Mouse (Mus musculus): ENCODE measurements around the gene Gpx4. TPM values are rescaled to one million over a fixed set of nuclear protein-coding genes. Genes with fewer than 3 reads are reported as not detected.

Gene Gpx4
- polyA plus RNA-seq (2016; fragmentation: Nextera tagmentation; extraction: Ambion mirVana), result 670 and 692 TPM in 2 replicates

DNA sequence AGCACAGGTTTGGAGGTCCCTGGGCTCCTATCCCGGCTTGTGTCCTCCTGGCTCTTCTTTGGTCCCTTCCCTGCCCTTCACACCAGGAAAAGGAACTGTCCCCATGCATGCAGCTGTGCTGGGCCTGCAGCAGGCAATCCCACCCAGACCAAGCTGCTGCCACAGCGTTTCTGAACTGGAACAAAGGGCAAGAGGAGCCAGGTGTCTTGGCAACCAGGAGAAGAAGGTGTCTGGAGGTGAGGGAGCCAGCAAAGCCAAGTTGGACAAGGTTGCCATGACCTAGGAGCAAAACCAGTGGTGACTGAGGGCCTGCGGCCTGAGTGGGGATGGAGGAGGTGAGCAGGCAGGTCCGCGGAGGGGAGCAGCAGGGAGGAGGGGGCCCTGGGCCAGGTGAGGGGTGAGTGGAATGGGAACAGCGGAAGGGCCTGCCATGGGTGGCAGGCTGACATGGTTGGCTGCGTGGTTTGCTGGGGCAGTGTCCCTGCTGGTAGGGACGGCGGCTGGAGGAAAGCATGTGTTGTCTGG lies at the start of gene Gpx4:
TSS of gene Gpx4 (plus strand) at position 126 of the 525 bp plus-strand sequence.
- Histone ChIP-seq H3K36me3 (replicated peaks) (no peaks in the 10 kb centered on the region), H3K9me3 (no peaks in the 10 kb centered on the region), H3K4me1 (peaks cover 65% of the 10 kb centered on the region), H3K27me3 (ENCODE audit: poor library complexity, severe bottlenecking) (peaks cover 12% of the 10 kb centered on the region; the same call in 1 of the 2 replicates), H3K4me3 (0 out of 2 replicates have a peak within 1 kb of the TSS, but pooled peaks have one; percentile 20), H3K27ac (peak within 1 kb of the TSS; percentile 84)
- no peak for DNase-seq (ENCODE audit: extremely low spot score, low spot score)
- 37% methylated on average over 9 of the region's 9 CpGs for WGBS

DNA sequence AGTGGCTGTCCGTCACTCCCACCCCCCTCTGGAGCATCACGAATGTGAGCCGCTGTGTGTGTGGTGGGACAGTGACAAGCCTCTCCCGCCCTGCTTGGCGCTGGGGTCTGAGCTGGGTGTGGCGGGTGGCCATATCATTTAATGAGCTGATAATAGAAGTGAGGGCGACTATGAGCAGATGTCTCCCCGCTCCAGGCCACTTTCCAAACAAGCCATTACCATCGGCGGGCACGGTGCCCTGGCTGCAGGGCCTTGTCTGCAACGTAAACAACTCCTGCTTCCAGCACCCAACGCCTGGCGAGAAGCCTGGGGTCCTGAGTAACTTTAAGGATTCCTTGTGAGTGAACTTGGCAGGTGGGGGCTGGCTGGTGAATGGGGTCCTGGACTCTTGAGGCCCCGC lies 49.1 kb upstream of the Gpx4 start:
- WGBS, result 6% methylated on average over 15 of the region's 15 CpGs
- Histone ChIP-seq H3K36me3 (replicated peaks) (peaks cover 22% of the 10 kb centered on the region), H3K27ac (peak overlapping the region; percentile 79), H3K4me1 (peaks cover 38% of the 10 kb centered on the region), H3K27me3 (ENCODE audit: poor library complexity, severe bottlenecking) (peaks cover 54% of the 10 kb centered on the region), H3K4me3 (peak overlapping the region; percentile 65), H3K9me3 (no peaks in the 10 kb centered on the region)
- DNase-seq (ENCODE audit: extremely low spot score, low spot score), result no peak

DNA sequence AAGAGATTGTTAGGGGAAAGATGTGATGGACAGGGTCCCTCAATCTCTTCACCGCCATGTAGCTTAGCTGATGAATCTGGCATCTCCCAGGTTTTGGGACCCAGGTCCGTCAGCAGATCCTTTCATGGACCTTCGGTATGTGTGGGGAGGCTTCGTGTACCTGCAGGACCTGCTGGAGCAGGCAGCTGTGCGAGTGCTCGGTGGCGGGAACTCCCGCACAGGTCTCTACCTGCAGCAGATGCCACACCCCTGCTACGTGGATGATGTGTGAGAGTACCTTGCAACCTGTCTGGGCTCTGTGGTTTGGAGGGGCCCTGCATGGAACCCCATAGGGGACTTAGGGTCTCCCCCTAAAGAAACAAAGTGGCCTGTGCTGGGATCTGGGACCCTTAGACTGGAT lies 45.0 kb upstream of the Gpx4 start:
- Histone ChIP-seq H3K9me3 (no peaks in the 10 kb centered on the region), H3K36me3 (replicated peaks) (no peaks in the 10 kb centered on the region), H3K4me3 (no peak overlapping the region), H3K27me3 (ENCODE audit: poor library complexity, severe bottlenecking) (peaks cover 82% of the 10 kb centered on the region), H3K27ac (no peak overlapping the region), H3K4me1 (peaks cover 38% of the 10 kb centered on the region)
- no peak for DNase-seq (ENCODE audit: extremely low spot score, low spot score)
- 77% methylated on average over 9 of the region's 9 CpGs for WGBS

DNA sequence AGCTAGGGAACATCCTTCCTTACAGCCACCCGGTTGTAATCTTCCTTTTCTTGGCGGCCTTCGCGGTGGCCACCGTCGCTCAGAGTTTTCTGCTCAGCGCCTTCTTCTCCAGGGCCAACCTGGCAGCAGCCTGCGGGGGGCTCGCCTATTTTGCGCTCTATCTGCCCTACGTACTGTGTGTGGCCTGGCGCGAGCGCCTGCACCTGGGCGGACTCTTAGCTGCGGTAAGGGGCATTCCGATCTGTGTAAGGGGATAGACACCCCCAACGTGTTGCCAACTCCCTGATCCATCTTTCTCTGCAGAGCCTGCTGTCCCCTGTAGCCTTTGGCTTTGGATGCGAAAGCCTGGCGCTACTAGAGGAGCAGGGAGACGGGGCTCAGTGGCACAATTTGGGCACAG lies 44.1 kb upstream of the Gpx4 start:
- Histone ChIP-seq H3K9me3 (no peaks in the 10 kb centered on the region), H3K27me3 (ENCODE audit: poor library complexity, severe bottlenecking) (peaks cover 78% of the 10 kb centered on the region), H3K36me3 (replicated peaks) (no peaks in the 10 kb centered on the region), H3K4me1 (peaks cover 33% of the 10 kb centered on the region), H3K27ac (no peak overlapping the region), H3K4me3 (peak overlapping the region; percentile 5; the same call in 1 of the 2 replicates)
- whole genome bisulfite sequencing, result 21% methylated on average over 21 of the region's 21 CpGs
- DNase-seq (ENCODE audit: extremely low spot score, low spot score), result no peak

DNA sequence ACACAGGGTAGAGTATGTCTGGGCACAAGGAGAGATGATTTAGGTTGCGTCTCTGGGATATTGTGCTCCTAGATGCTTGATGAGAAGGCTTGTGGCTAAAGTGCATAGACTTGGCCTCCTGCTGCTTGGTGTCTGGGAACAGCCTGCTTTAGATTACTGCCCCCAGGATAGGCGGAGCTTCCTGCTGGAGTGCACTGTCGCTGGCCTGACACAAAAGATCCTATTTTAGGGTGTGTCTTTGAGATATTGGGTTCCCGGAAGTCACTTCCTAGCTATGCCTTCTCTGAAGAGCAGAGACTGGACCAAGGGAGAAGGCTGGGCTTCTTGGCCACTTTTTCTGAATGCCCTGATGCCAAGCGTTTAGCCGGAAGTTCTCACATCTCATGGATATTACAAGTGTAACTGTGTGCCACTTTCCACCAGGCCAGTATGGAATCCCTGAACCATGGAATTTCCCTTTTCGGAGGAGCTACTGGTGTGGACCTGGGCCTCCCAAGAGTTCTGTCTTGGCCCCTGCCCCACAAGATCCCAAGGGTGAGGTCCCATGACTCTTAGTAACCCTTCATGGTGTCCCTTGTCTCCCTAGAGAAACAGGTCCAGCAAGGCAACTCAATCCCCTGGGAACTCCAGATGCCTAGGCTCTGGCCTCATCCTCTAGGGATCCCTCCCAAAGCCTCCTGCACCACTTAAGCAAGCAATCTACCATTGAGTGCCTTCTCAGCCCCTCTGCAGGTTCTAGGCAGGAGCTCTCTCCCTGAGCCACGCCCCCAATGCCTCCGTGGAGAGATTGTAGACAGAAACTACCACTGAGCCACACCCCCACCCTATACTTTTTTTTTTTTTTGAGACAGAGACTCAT lies 43.4 kb upstream of the Gpx4 start:
- DNase-seq (ENCODE audit: extremely low spot score, low spot score), result no peak
- Histone ChIP-seq H3K4me1 (peaks cover 26% of the 10 kb centered on the region), H3K9me3 (no peaks in the 10 kb centered on the region), H3K27ac (no peak overlapping the region), H3K27me3 (ENCODE audit: poor library complexity, severe bottlenecking) (peaks cover 70% of the 10 kb centered on the region), H3K4me3 (0 out of 2 replicates have a peak overlapping the region, but pooled peaks have one; percentile 5), H3K36me3 (replicated peaks) (no peaks in the 10 kb centered on the region)
- WGBS, result 63% methylated on average over 9 of the region's 9 CpGs

DNA sequence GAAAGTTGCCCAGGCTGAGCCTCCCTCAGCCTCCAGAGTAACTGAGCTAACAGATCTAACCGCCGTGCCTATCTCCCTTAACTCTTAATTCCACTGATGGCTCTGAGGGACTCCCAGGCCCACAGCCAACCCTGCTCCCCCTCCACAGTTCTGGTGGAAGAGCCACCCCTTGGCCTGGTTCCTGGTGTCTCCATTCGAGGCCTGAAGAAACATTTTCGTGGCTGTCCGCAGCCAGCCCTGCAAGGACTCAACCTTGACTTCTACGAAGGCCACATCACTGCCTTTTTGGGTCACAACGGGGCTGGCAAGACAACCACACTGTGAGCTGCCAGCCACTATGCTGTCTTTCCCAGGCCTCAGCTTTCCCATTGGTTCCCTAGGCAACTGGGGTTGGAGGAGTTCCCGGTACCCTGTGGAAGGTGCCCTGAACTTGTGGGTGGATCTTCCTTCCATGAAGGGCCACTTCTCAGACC lies 42.7 kb upstream of the Gpx4 start:
- WGBS, result 93% methylated on average over 8 of the region's 8 CpGs
- no peak for DNase-seq (ENCODE audit: extremely low spot score, low spot score)

DNA sequence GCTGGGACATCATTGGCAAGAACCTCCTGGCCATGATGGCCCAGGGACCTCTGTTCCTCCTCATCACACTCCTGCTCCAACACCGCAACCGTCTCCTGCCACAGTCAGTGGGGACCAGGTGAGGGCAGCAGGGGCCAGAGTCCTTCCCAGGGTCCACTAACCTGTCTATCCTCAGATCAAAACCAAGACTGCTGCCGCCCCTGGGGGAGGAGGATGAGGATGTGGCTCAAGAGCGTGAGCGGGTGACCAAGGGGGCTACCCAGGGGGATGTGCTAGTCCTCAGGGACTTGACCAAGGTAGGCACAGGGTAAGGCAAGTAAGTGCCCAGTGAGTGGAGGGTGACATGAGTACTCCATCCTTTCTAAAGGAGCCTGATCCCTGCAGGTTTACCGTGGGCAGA lies 35.2 kb upstream of the Gpx4 start:
- Histone ChIP-seq H3K27me3 (ENCODE audit: poor library complexity, severe bottlenecking) (peaks cover 54% of the 10 kb centered on the region), H3K4me3 (no peak overlapping the region), H3K36me3 (replicated peaks) (peaks cover 20% of the 10 kb centered on the region), H3K4me1 (peaks cover 22% of the 10 kb centered on the region; the same call in 1 of the 2 replicates), H3K27ac (no peak overlapping the region), H3K9me3 (peaks cover 23% of the 10 kb centered on the region)
- no peak for DNase-seq (ENCODE audit: extremely low spot score, low spot score)
- WGBS, result 90% methylated on average over 6 of the region's 6 CpGs

More for the DNA sequence above, 42.7 kb upstream of the Gpx4 start:
- H3K9me3 ChIP-seq, result no peaks in the 10 kb centered on the region
- no peak overlapping the region for H3K4me3 ChIP-seq
- no peaks in the 10 kb centered on the region for H3K36me3 ChIP-seq (replicated peaks)
- H3K27me3 ChIP-seq (ENCODE audit: poor library complexity, severe bottlenecking), result peaks cover 63% of the 10 kb centered on the region
- H3K4me1 ChIP-seq, result peaks cover 26% of the 10 kb centered on the region
- no peak overlapping the region for H3K27ac ChIP-seq

DNA sequence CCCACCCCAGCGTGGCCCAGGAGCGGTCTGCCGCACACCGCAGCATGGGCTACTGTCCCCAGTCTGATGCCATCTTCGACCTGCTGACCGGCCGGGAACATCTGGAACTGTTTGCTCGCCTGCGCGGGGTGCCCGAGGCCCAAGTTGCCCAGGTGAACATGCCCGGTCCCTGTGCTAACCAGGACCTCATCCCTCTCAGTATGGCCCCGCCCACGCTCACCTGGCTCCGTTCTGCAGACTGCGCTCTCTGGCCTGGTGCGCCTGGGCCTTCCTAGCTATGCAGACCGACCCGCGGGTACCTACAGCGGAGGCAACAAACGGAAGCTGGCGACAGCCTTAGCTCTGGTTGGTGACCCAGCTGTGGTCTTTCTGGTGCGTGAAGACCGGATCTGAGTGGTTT lies 33.4 kb upstream of the Gpx4 start:
- H3K9me3 ChIP-seq, result peaks cover 23% of the 10 kb centered on the region
- H3K4me1 ChIP-seq, result peaks cover 26% of the 10 kb centered on the region
- peaks cover 20% of the 10 kb centered on the region for H3K36me3 ChIP-seq (replicated peaks)
- no peak overlapping the region for H3K27ac ChIP-seq
- H3K27me3 ChIP-seq (ENCODE audit: poor library complexity, severe bottlenecking), result peaks cover 70% of the 10 kb centered on the region
- WGBS, result 28% methylated on average over 25 of the region's 25 CpGs
- DNase-seq (ENCODE audit: extremely low spot score, low spot score), result no peak
- 0 out of 2 replicates have a peak overlapping the region, but pooled peaks have one; percentile 3 for H3K4me3 ChIP-seq

DNA sequence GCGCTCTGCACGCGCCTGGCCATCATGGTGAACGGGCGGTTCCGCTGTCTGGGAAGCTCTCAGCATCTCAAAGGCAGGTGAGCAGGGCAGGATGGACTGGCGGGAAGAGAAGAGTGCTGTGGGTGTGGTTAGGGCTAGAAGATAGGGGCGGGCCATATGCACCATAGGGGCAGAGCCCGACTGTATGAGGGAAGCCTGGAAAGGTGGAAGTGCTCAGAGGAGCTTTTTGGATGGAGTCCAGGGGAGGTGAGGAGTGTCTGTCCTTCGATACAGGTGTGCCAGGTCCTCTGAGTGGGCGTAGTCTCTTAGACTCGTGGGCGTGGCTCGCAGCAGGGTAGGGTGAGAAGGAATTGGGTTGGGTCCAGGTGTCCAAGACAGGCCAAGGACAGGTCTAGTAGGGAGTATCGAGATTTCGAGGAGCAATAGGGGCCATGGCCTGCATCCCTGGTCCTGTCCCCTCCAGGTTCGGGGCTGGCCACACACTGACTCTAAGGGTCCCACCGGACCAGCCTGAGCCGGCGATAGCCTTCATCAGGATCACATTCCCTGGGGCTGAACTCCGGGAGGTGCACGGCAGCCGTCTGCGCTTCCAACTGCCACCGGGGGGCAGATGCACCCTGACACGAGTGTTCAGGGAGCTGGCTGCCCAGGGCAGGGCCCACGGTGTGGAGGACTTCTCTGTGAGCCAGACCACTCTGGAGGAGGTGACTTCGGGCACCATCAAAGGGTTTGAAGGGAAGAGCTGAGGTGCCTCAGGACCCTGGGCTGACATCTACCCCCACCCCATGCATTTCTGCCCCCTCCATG lies 32.3 kb upstream of the Gpx4 start:
- H3K4me3 ChIP-seq, result no peak overlapping the region
- 20% methylated on average over 28 of the region's 28 CpGs for WGBS
- peaks cover 80% of the 10 kb centered on the region for H3K27me3 ChIP-seq (ENCODE audit: poor library complexity, severe bottlenecking)
- no peak overlapping the region for H3K27ac ChIP-seq
- DNase-seq (ENCODE audit: extremely low spot score, low spot score), result no peak
- H3K9me3 ChIP-seq, result peaks cover 21% of the 10 kb centered on the region
- peaks cover 18% of the 10 kb centered on the region for H3K36me3 ChIP-seq (replicated peaks)
- peaks cover 36% of the 10 kb centered on the region for H3K4me1 ChIP-seq

DNA sequence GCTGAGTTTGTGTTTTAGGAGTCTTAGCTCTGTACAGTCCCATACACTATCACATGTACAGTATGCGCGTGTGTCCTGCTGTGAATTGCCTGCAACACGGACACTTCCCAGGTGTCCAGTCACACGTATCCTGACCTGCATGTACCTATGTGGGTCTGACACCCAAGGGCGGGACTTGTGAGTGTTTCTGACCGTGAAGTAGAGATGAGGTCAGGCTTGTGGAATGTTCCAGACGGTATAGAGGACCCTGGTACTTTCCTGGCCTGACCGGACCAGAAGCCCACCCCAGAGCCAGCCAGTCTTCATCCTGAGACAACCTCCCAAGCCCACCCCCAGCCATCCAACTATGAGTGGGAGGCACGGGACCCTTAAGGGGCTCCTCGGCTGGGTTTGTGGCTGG lies 31.4 kb upstream of the Gpx4 start:
- H3K9me3 ChIP-seq, result peaks cover 13% of the 10 kb centered on the region; the same call in 1 of the 2 replicates
- H3K4me3 ChIP-seq, result no peak overlapping the region
- WGBS, result 84% methylated on average over 10 of the region's 10 CpGs
- no peak for DNase-seq (ENCODE audit: extremely low spot score, low spot score)
- peaks cover 45% of the 10 kb centered on the region for H3K4me1 ChIP-seq
- H3K27ac ChIP-seq, result no peak overlapping the region
- peaks cover 11% of the 10 kb centered on the region; the same call in 1 of the 2 replicates for H3K36me3 ChIP-seq (replicated peaks)
- H3K27me3 ChIP-seq (ENCODE audit: poor library complexity, severe bottlenecking), result peaks cover 89% of the 10 kb centered on the region

DNA sequence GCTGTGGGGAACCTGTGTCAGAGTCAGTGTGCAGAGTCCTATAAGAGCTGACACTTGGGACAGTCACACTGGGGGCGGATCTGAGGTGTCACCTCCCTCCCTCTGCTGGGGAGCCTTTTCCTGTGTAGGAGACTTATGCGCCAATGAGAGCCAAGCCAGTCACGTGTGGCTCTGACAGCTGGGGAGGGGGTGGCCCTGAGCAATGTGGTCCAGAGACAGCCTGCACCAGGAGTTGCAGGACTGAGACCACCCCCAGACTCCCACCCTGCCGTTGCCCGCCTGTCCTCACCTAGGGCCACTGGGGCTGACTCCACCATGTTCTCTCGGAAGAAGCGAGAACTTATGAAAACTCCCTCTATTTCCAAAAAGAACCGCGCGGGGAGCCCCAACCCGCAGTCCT lies 30.5 kb upstream of the Gpx4 start, which contains the start of gene Arhgap45:
TSS of gene Arhgap45 (plus strand) at position 143 of the 400 bp plus-strand sequence.
- 66% methylated on average over 11 of the region's 11 CpGs for WGBS
- no peak for DNase-seq (ENCODE audit: extremely low spot score, low spot score)
- Histone ChIP-seq H3K27me3 (ENCODE audit: poor library complexity, severe bottlenecking) (peaks cover 89% of the 10 kb centered on the region), H3K4me3 (no peak within 1 kb of the TSS), H3K9me3 (0 out of 2 replicates have a peak, but pooled peaks cover 4% of the 10 kb centered on the region), H3K36me3 (replicated peaks) (peaks cover 6% of the 10 kb centered on the region; the same call in 1 of the 2 replicates), H3K27ac (no peak within 1 kb of the TSS), H3K4me1 (peaks cover 47% of the 10 kb centered on the region)

DNA sequence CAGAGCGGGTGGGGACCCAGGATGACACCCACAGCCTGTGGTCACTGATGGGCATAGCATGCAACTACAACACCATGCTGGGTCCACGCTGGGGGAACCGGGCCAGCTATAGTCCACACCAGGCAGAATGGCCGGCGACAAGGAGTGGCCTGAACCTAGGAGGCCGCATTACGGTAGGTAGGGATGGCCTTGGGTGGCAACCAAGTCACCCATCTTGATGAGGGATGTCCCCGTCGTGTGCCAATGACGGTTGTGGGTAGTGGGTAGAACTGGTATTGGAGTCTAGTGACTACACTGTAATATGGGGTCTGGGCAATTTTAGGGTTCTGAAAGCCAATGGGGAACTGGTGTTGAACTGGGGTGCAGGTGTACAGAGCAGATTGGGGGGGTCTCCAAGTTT lies 30.0 kb upstream of the Gpx4 start:
- H3K27ac ChIP-seq, result no peak overlapping the region

More for the DNA sequence above, 30.0 kb upstream of the Gpx4 start:
- Histone ChIP-seq H3K27me3 (ENCODE audit: poor library complexity, severe bottlenecking) (peaks cover 85% of the 10 kb centered on the region), H3K9me3 (no peaks in the 10 kb centered on the region), H3K36me3 (replicated peaks) (peaks cover 6% of the 10 kb centered on the region), H3K4me3 (no peak overlapping the region), H3K4me1 (peaks cover 47% of the 10 kb centered on the region)
- DNase-seq (ENCODE audit: extremely low spot score, low spot score), result no peak
- WGBS, result 93% methylated on average over 10 of the region's 10 CpGs
